Mouse (Mus musculus) lung, postnatal 0 days (tissue): ENCODE data around the gene Dlgap4. TPM values are rescaled to one million over a fixed set of nuclear protein-coding genes. Genes with fewer than 3 reads are reported as not detected.

Source experiments
- ATAC-seq: fragments of 200-750 bp; cut with Nextera tagmentation; 2 replicates; pipeline ENCODE4 v1.8.0; 2017; ENCODE audit warnings: moderate library complexity
- DNase-seq: peaks from one replicate; pipeline ENCODE4 v3.0.0-alpha.2; 2016; ENCODE audit warnings: low spot score
- H3K27ac ChIP-seq: fragments of 300-500 bp; sonication (generic); 2 replicates; pipeline ENCODE4 v1.5.1; 2014; ENCODE audit warnings: antibody characterized with exemption, mild to moderate bottlenecking, low read length, mixed read lengths
- H3K27me3 ChIP-seq: fragments of 300-500 bp; sonication (generic); replicated peaks from 2 replicates; pipeline ENCODE4 v1.6.1; 2014; ENCODE audit warnings: low read length, mixed read lengths; ENCODE audit not compliant: insufficient read depth
- H3K36me3 ChIP-seq: fragments of 300-500 bp; sonication (generic); 2 replicates; pipeline ENCODE4 v1.6.1; 2014; ENCODE audit warnings: low read length, mixed read lengths; ENCODE audit not compliant: insufficient read depth
- H3K4me1 ChIP-seq: fragments of 300-500 bp; sonication (generic); 2 replicates; pipeline ENCODE4 v1.6.1; 2014; ENCODE audit warnings: antibody characterized with exemption, low read depth, low read length, mixed read lengths; ENCODE audit not compliant: insufficient read depth
- H3K4me2 ChIP-seq: fragments of 300-500 bp; sonication (generic); replicated peaks from 2 replicates; pipeline ENCODE4 v1.6.1; 2014; ENCODE audit warnings: low read depth, mild to moderate bottlenecking, low read length, moderate library complexity, mixed read lengths
- H3K4me3 ChIP-seq: fragments of 300-500 bp; sonication (generic); 2 replicates; pipeline ENCODE4 v1.5.1; 2014; ENCODE audit warnings: low read depth, low read length
- H3K9ac ChIP-seq: fragments of 300-500 bp; sonication (generic); replicated peaks from 2 replicates; pipeline ENCODE4 v1.6.1; 2014; ENCODE audit warnings: low read depth, mild to moderate bottlenecking
- H3K9me3 ChIP-seq: fragments of 300-500 bp; sonication (generic); 2 replicates; pipeline ENCODE4 v1.6.1; 2016; ENCODE audit warnings: low read length, mixed read lengths
- CTCF ChIP-seq: IDR thresholded peaks from 2 replicates; pipeline ENCODE4 v1.5.1; 2016; ENCODE audit warnings: antibody characterized with exemption, mild to moderate bottlenecking
- EP300 ChIP-seq: IDR thresholded peaks from 2 replicates; pipeline ENCODE4 v1.6.1; 2016; ENCODE audit warnings: antibody characterized with exemption, mild to moderate bottlenecking, control low read depth
- WGBS: fragments of 180-500 bp; shearing (Covaris S2); extraction: QIAGEN DNeasy Blood & Tissue Kit; methylation state at CpG from one replicate; pipeline ENCODE4 v1.1.7; 2014; 5-methylcytosine and 5-hydroxymethylcytosine counted together
- polyA plus RNA-seq: library from polyadenylated mRNA; unstranded; fragments of >200 nt; fragmentation: Nextera tagmentation; extraction: Ambion mirVana; gene quantifications from 2 replicates; pipeline ENCODE4 v1.2.1, GENCODE M21; 2015

Dlgap4 gene
- polyA plus RNA-seq, 1 experiment from 2014 or later: 74.0 TPM

DNA sequence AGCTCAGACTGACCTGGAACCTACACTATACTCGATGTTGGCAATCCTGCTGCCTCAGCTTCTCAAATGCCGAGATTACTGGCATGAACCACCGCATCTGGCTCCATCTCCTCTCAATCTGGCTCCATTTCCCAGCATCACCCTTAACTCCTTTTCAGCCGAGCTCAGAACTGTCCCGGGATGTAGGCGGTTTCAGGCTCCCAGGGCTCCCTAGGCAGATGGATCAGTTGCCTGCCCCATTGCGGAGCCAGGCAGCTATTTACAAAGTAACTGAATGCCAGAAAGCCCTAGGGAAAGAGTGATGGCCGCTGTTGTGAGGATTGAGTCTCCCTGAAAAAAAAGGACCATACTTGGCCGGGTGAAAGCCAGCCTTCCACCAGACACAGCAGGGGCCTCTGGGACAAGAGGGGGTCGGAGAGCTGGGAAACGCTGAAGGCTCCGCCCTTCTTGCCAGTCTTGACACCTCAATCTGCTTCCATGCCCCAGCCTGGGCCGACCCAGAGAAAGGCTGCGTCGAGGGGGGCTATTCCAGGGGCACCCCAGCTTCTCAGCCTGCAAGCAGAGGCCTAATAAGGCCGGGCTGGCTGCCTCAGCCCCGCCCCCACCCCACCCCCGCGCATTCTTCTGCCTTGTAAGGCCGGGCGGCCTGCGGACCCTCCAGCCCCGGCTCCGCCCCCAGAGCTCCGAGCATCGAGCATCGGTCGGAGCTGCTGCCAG is 161.4 kb downstream of the Dlgap4 start, which contains the start of gene Myl9:
Gene Myl9 (plus strand): TSS at position 683 of the 717 bp plus-strand sequence.
- Histone ChIP-seq H3K4me3 (peak within 1 kb of the TSS; percentile 29), H3K9ac (peak within 1 kb of the TSS; percentile 19; the same call in 1 of the 2 replicates), H3K36me3 (no peaks in the 10 kb centered on the region), H3K27ac (peak within 1 kb of the TSS; percentile 73), H3K4me2 (peak within 1 kb of the TSS; percentile 57), H3K4me1 (peaks cover 3% of the 10 kb centered on the region; the same call in 1 of the 2 replicates), H3K27me3 (no peaks in the 10 kb centered on the region), H3K9me3 (no peaks in the 10 kb centered on the region)
- no peak for TF ChIP-seq EP300
- TF ChIP-seq CTCF: no peak
- ATAC-seq (peak; percentile 91), DNase-seq (peak; percentile 87)
- 10% methylated on average over 24 of the region's 28 CpGs for WGBS

DNA sequence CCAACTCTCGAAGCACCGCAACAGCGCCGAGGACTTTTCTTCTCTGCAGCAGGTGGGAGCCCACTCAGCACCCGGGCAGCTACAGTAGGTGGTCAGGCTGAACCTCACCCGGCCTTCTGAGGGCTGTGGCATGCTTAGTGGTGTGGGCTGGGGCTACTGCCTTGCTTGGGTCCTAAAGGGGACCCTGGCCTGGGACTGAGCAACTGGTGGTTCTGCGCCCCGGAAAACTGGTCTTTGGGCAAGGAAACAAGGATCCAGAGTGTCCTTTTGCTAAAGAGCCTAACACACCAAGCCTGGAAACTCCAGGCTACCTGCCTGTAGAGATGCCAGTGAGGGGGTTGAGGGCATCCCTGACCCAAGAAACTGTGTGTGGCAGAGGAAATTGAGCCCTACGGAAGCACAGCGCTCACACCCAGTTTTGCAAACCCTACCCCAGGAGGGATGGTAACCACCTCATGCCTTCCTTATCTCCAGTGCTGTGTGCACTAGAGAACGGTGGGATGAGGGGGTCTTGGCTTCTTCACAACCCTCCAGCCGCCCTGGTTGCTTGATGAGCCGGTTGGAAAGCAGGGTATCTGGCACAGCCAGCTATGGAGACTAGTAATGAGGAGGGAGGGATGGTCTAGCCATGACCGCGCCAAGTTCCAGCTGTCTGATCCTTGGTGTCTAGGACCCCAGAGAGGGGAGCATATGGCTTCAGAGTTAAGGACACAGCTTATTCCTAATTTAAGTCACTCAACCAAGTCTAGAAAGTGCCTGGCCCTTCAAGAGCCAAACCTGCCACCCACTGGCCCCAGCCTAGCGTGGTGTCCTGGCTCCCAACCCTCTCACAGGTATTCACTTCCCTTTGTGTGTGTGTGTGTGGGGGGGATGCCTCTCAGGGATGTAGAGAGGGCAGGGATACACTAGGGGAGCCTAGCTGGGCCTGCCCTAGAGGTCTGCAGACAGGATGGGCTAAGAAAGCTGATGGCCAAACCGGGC is 162.2 kb downstream of the Dlgap4 start:
- H3K9ac ChIP-seq: 0 out of 2 replicates have a peak overlapping the region, but pooled peaks have one; percentile 19
- WGBS: 27% methylated on average over 17 of the region's 17 CpGs
- H3K27ac ChIP-seq: peak overlapping the region; percentile 40; the same call in 1 of the 2 replicates
- no peaks in the 10 kb centered on the region for H3K36me3 ChIP-seq
- H3K4me2 ChIP-seq: peak overlapping the region; percentile 57
- DNase-seq: no peak
- TF ChIP-seq EP300 (no peak), CTCF (no peak)
- ATAC-seq: no peak
- H3K9me3 ChIP-seq: no peaks in the 10 kb centered on the region
- no peaks in the 10 kb centered on the region for H3K27me3 ChIP-seq
- peaks cover 3% of the 10 kb centered on the region; the same call in 1 of the 2 replicates for H3K4me1 ChIP-seq
- peak overlapping the region; percentile 29 for H3K4me3 ChIP-seq

DNA sequence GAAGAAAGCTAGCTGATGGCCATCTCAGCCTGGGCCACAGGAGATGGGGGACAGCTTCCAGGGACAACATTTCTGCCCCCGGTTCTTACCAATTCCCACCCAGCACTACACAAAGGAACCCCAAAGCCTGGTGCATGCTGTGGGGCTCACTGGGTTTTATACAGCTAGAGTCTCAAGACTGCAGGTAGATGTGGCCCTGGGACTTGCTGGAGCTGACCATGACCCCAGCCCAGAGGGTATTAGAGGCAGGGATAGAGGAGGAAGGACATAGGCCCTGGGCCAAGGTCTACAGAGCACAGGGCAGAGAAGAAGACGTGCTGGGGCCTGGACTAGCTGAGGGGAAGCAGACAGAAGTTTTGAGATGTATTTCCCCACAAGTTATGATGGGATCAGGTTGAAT is 163.4 kb downstream of the Dlgap4 start:
- ATAC-seq (no peak), DNase-seq (no peak)
- H3K4me1 ChIP-seq: peaks cover 6% of the 10 kb centered on the region; the same call in 1 of the 2 replicates
- no peak overlapping the region for H3K4me2 ChIP-seq
- H3K9me3 ChIP-seq: no peaks in the 10 kb centered on the region
- TF ChIP-seq EP300: no peak
- no peak for TF ChIP-seq CTCF
- no peak overlapping the region for H3K4me3 ChIP-seq
- WGBS: 73% methylated on average over 2 of the region's 2 CpGs
- H3K27me3 ChIP-seq: no peaks in the 10 kb centered on the region
- H3K36me3 ChIP-seq: no peaks in the 10 kb centered on the region
- H3K9ac ChIP-seq: no peak overlapping the region
- H3K27ac ChIP-seq: no peak overlapping the region

DNA sequence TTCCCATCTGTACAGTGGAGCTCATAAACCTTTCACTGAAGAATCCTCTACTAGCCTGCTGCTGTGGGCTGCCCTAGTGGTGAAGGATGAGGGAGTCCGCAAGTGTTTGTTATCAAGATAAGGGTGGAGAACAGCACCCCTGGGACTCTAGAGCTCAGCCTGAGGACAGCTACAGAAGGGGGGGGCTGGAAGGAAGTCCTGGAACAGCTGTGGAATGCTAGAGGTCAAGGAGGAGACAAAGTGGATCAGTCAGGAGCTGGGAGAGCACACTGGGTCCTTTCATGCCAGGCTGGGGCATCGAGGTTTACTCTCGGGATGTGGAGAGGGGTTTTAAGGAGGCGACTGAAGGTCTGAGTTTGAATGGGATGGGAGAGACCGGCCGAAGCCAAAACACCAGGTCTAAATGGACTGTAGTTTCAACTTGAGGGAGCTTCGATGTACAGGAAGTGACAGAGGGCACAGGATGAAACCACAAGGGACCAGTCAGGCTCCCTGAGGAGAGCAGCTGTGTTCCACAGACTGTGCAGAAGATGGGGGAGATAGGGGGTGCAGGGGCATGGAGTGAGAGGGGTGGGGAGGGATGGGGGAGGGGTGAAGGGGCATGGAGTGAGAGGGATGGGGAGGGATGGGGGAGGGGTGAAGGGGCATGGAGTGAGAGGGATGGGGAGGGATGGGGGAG is 164.0 kb downstream of the Dlgap4 start:
- WGBS: 33% methylated on average over 7 of the region's 7 CpGs
- Histone ChIP-seq H3K27ac (no peak overlapping the region), H3K4me1 (peaks cover 6% of the 10 kb centered on the region; the same call in 1 of the 2 replicates), H3K27me3 (no peaks in the 10 kb centered on the region), H3K4me2 (no peak overlapping the region), H3K36me3 (no peaks in the 10 kb centered on the region), H3K9me3 (no peaks in the 10 kb centered on the region), H3K9ac (no peak overlapping the region), H3K4me3 (no peak overlapping the region)
- ATAC-seq (no peak), DNase-seq (no peak)
- no peak for TF ChIP-seq CTCF
- no peak for TF ChIP-seq EP300

DNA sequence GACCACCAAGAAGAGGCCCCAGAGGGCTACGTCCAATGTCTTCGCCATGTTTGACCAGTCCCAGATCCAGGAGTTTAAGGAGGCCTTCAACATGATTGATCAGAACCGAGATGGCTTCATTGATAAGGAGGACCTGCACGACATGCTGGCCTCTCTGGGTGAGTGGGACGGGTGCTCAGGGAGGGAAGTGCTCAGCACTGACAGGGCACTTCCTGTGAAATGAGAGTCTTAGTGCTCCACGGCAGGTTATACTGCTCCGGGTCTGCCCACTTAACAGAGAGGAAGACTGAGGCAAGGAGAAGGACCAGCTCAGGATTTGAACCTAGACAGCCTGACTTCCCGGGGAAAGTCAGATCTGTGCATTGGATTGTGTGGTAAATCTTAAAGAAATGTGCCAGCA is 165.1 kb downstream of the Dlgap4 start:
- 70% methylated on average over 8 of the region's 8 CpGs for WGBS
- Histone ChIP-seq H3K4me1 (peaks cover 6% of the 10 kb centered on the region; the same call in 1 of the 2 replicates), H3K27me3 (no peaks in the 10 kb centered on the region), H3K9ac (no peak overlapping the region), H3K4me2 (no peak overlapping the region), H3K9me3 (no peaks in the 10 kb centered on the region), H3K27ac (no peak overlapping the region), H3K4me3 (no peak overlapping the region), H3K36me3 (no peaks in the 10 kb centered on the region)
- no peak for ATAC-seq
- DNase-seq: no peak
- TF ChIP-seq CTCF (no peak), EP300 (no peak)
